Comparison of ENCODE assay signal across 8 mouse cellular contexts in genomic region chr13:94358401-94359265, GRCm38 (mm10). TPM values are rescaled to one million over a fixed set of nuclear protein-coding genes. Genes with fewer than 3 reads are reported as not detected.
A peak's percentile ranks its signal among the peaks of the same experiment; 100 is the strongest.
DNase-seq lines count a peak whose midpoint lies in the region; ATAC-seq and TF ChIP-seq lines count a peak whose summit lies in the region.

TSS of gene Ap3b1 (plus strand) at chr13:94358960.

- peaks cover 10% of the 10 kb centered on the region; the same call in 1 of the 2 replicates for H3K9me3 ChIP-seq in heart, embryonic 13.5 days
- H3K9me3 ChIP-seq in liver, embryonic 14.5 days (ENCODE audit: control insufficient read depth, low read length) = no peaks in the 10 kb centered on the region
- no peaks in the 10 kb centered on the region for H3K9me3 ChIP-seq in neural tube, embryonic 11.5 days (ENCODE audit: control insufficient read depth, low read length)
- H3K9me3 ChIP-seq in stomach, postnatal 0 days (ENCODE audit: control insufficient read depth, low read length) = no peaks in the 10 kb centered on the region

- H3K9ac ChIP-seq in heart, embryonic 13.5 days = peak within 1 kb of the TSS; percentile 96
- peak within 1 kb of the TSS; percentile 91 for H3K9ac ChIP-seq in liver, embryonic 14.5 days (replicated peaks)
- H3K9ac ChIP-seq in neural tube, embryonic 11.5 days (ENCODE audit: low read length) = peak within 1 kb of the TSS; percentile 81
- H3K9ac ChIP-seq in stomach, postnatal 0 days (ENCODE audit: low read length) = peak within 1 kb of the TSS; percentile 87

- TF ChIP-seq EP300 in liver, embryonic 14.5 days (IDR thresholded peaks at IDR 0.05; ENCODE audit: low read depth) = no peak
- TF ChIP-seq EP300 in stomach, postnatal 0 days (optimal IDR thresholded peaks at IDR 0.05) = no peak

- under 1% methylated on average over 79 of the region's 79 CpGs for WGBS in heart, embryonic 13.5 days
- WGBS in liver, embryonic 14.5 days (ENCODE audit: insufficient replicate concordance) = under 1% methylated on average over 79 of the region's 79 CpGs
- under 1% methylated on average over 72 of the region's 79 CpGs for WGBS in neural tube, embryonic 11.5 days
- WGBS in stomach, postnatal 0 days = under 1% methylated on average over 73 of the region's 79 CpGs

- peak within 1 kb of the TSS; percentile 86 for H3K27ac ChIP-seq in brown adipose tissue, adult 24 weeks (replicated peaks; ENCODE audit: low read depth, low read length)
- H3K27ac ChIP-seq in heart, embryonic 13.5 days (replicated peaks) = peak within 1 kb of the TSS; percentile 83
- peak within 1 kb of the TSS; percentile 5; the same call in 1 of the 2 replicates for H3K27ac ChIP-seq in liver, embryonic 14.5 days
- H3K27ac ChIP-seq in neural tube, embryonic 11.5 days (ENCODE audit: low read depth, low read length) = peak within 1 kb of the TSS; percentile 73; the same call in 1 of the 2 replicates
- H3K27ac ChIP-seq in stomach, postnatal 0 days (replicated peaks) = peak within 1 kb of the TSS; percentile 92

- ATAC-seq in CD4-positive, CD25-positive, alpha-beta regulatory T cell, adult 4 months = peak; percentile 86
- ATAC-seq in heart, embryonic 13.5 days (ENCODE audit: extremely low read depth, insufficient number of reproducible peaks, low FRiP score, low TSS enrichment) = peak; percentile 82
- peak; percentile 96 for ATAC-seq in liver, embryonic 14.5 days (ENCODE audit: insufficient read depth)
- ATAC-seq in neural tube, embryonic 11.5 days (ENCODE audit: insufficient read depth, low FRiP score, low TSS enrichment) = peak; percentile 93
- ATAC-seq in stomach, postnatal 0 days (ENCODE audit: low FRiP score, low TSS enrichment) = peak; percentile 93

- peak; percentile 14 for DNase-seq in fat pad, adult 2 months (ENCODE audit: extremely low read depth, low read depth, low spot score)
- peak; percentile 96 for DNase-seq in kidney, postnatal 10 days
- DNase-seq in liver, embryonic 14.5 days (ENCODE audit: low read depth in 3 of 3, low spot score in 3 of 3) = peak; percentile 61 to 65 (median 64)
- DNase-seq in neural tube, embryonic 11.5 days (ENCODE audit: low spot score) = peak; percentile 95
- peak; percentile 92 for DNase-seq in stomach, postnatal 0 days (ENCODE audit: low spot score)

- peak within 1 kb of the TSS; percentile 89 for H3K4me2 ChIP-seq in heart, embryonic 13.5 days
- H3K4me2 ChIP-seq in liver, embryonic 14.5 days (ENCODE audit: low read depth) = peak within 1 kb of the TSS; percentile 90
- H3K4me2 ChIP-seq in neural tube, embryonic 11.5 days (ENCODE audit: low read depth) = peak within 1 kb of the TSS; percentile 80
- peak within 1 kb of the TSS; percentile 82 for H3K4me2 ChIP-seq in stomach, postnatal 0 days (replicated peaks; ENCODE audit: low read depth)

- peak; percentile 1; the same call in 1 of the 2 replicates for TF ChIP-seq CTCF in liver, embryonic 14.5 days (IDR thresholded peaks at IDR 0.05; ENCODE audit: low read depth)
- TF ChIP-seq CTCF in stomach, postnatal 0 days (IDR thresholded peaks at IDR 0.05; ENCODE audit: low read depth) = 0 out of 2 replicates have a peak, but pooled peaks have one; percentile 6

- peaks cover 8% of the 10 kb centered on the region; the same call in 1 of the 2 replicates for H3K4me1 ChIP-seq in brown adipose tissue, adult 24 weeks (ENCODE audit: control insufficient read depth, insufficient read depth, insufficient read length, low read length)
- peaks cover 18% of the 10 kb centered on the region for H3K4me1 ChIP-seq in heart, embryonic 13.5 days
- peaks cover 4 to 16% of the 10 kb centered on the region in 2 experiments; a peak in 3 of 4 replicates for H3K4me1 ChIP-seq in liver, embryonic 14.5 days (replicated peaks; ENCODE audit: control insufficient read depth in 2 of 2, insufficient read depth in 2 of 2, low read length in 1 of 2)
- H3K4me1 ChIP-seq in neural tube, embryonic 11.5 days (ENCODE audit: control insufficient read depth, insufficient read depth, low read length) = no peaks in the 10 kb centered on the region; the same call in 1 of the 2 replicates
- no peaks in the 10 kb centered on the region for H3K4me1 ChIP-seq in stomach, postnatal 0 days (replicated peaks; ENCODE audit: control insufficient read depth, insufficient read depth)

- no peaks in the 10 kb centered on the region for H3K36me3 ChIP-seq in heart, embryonic 13.5 days
- no peaks in the 10 kb centered on the region for H3K36me3 ChIP-seq in liver, embryonic 14.5 days (replicated peaks; ENCODE audit: control insufficient read depth, insufficient read depth, low read depth)
- no peaks in the 10 kb centered on the region for H3K36me3 ChIP-seq in neural tube, embryonic 11.5 days (ENCODE audit: control insufficient read depth, insufficient read depth, low read length)
- no peaks in the 10 kb centered on the region for H3K36me3 ChIP-seq in stomach, postnatal 0 days (ENCODE audit: control insufficient read depth, insufficient read depth, low read length)

- no peaks in the 10 kb centered on the region for H3K27me3 ChIP-seq in heart, embryonic 13.5 days (replicated peaks)
- no peaks in the 10 kb centered on the region for H3K27me3 ChIP-seq in liver, embryonic 14.5 days (ENCODE audit: control insufficient read depth, insufficient read depth, low read length)
- H3K27me3 ChIP-seq in neural tube, embryonic 11.5 days (ENCODE audit: control insufficient read depth, insufficient read depth, low read length) = no peaks in the 10 kb centered on the region
- H3K27me3 ChIP-seq in stomach, postnatal 0 days (ENCODE audit: control insufficient read depth, insufficient read depth, low read length) = no peaks in the 10 kb centered on the region

- peak within 1 kb of the TSS; percentile 98 for H3K4me3 ChIP-seq in brown adipose tissue, adult 24 weeks (ENCODE audit: insufficient read depth, low read depth, low read length)
- H3K4me3 ChIP-seq in heart, embryonic 13.5 days = peak within 1 kb of the TSS; percentile 82
- peak within 1 kb of the TSS; percentile 73 to 82 for H3K4me3 ChIP-seq in liver, embryonic 14.5 days (ENCODE audit: insufficient read depth in 1 of 2, low read depth in 2 of 2, low read length in 2 of 2)
- H3K4me3 ChIP-seq in neural tube, embryonic 11.5 days (ENCODE audit: low read depth, low read length) = peak within 1 kb of the TSS; percentile 79
- H3K4me3 ChIP-seq in stomach, postnatal 0 days (ENCODE audit: low read depth, low read length) = peak within 1 kb of the TSS; percentile 92

RNA-seq across cellular contexts. Expression of gene Ap3b1, which starts in this region (rescaled TPM):
- polyA plus RNA-seq in CD4-positive, CD25-positive, alpha-beta regulatory T cell, adult 4 months (2017; shearing (Covaris generic)) = 10 to 100 TPM; 41.8 to 46.0 TPM
- polyA plus RNA-seq in brown adipose tissue, adult 24 weeks (2012; ENCODE audit: insufficient read depth, insufficient read length, missing spikeins) = 17.8 and 22.6 TPM in 2 replicates
- polyA plus RNA-seq in heart, embryonic 13.5 days (2015; fragmentation: Nextera tagmentation; extraction: Ambion mirVana) = 28.9 and 29.4 TPM in 2 replicates
- 10.5 and 16.8 TPM in 2 replicates for polyA plus RNA-seq in liver, embryonic 14.5 days (2012; rRNA removed)
- polyA plus RNA-seq in liver, embryonic 14.5 days (2014; fragmentation: Nextera tagmentation; extraction: Ambion mirVana) = 16.1 and 17.9 TPM in 2 replicates
- 37.2 and 39.0 TPM in 2 replicates for polyA plus RNA-seq in neural tube, embryonic 11.5 days (2014; fragmentation: Nextera tagmentation; extraction: Ambion mirVana)
- polyA plus RNA-seq in stomach, postnatal 0 days (2015; fragmentation: Nextera tagmentation; extraction: Ambion mirVana) = 29.5 and 30.3 TPM in 2 replicates

Comparison
In these comparisons a context has a peak if more than half of its experiments do, and no peak if none do; other contexts are left out.
1. Peak in every context shown above with its lines: DNase-seq, ATAC-seq, H3K4me3 ChIP-seq and H3K27ac ChIP-seq.
2. H3K27ac ChIP-seq: peak in every context shown above with its lines; median percentile 92 in stomach, postnatal 0 days; 86 in brown adipose tissue, adult 24 weeks; 83 in heart, embryonic 13.5 days; 73 in neural tube, embryonic 11.5 days; 5 in liver, embryonic 14.5 days.
3. DNase-seq: peak in every context shown above with its lines; median percentile 96 in kidney, postnatal 10 days; 95 in neural tube, embryonic 11.5 days; 92 in stomach, postnatal 0 days; 64 in liver, embryonic 14.5 days; 14 in fat pad, adult 2 months.